Mouse (Mus musculus) heart, embryonic 14.5 days (tissue): ENCODE measurements around the gene Ap1m1. TPM values are rescaled to one million over a fixed set of nuclear protein-coding genes. Genes with fewer than 3 reads are reported as not detected.

Experiments
- ATAC-seq: fragments of 200-750 bp; cut with Nextera tagmentation; 2 replicates; pipeline ENCODE4 v1.8.0; 2017; ENCODE audit warnings: low read depth, moderate TSS enrichment; ENCODE audit not compliant: insufficient number of reproducible peaks, insufficient read depth, low FRiP score
- H3K27ac ChIP-seq, 2 experiments: fragments of 200-500 bp in 1 of 2; fragments of 300-500 bp in 1 of 2; sonication (generic) in 1 of 2; replicated peaks in 1 of 2; 2 replicates each; pipeline ENCODE4 v1.5.1; 2012 to 2014; ENCODE audit warnings: low read depth in 2 of 2, low read length in 2 of 2, control low read depth in 1 of 2, mild to moderate bottlenecking in 1 of 2, mixed read lengths in 1 of 2; ENCODE audit not compliant: control insufficient read depth in 1 of 2, insufficient read depth in 1 of 2
- H3K27me3 ChIP-seq: fragments of 300-500 bp; sonication (generic); 2 replicates; pipeline ENCODE4 v1.6.1; 2014; ENCODE audit warnings: mild to moderate bottlenecking, low read length, control low read depth; ENCODE audit not compliant: control insufficient read depth, insufficient read depth
- H3K36me3 ChIP-seq: fragments of 300-500 bp; sonication (generic); 2 replicates; pipeline ENCODE4 v1.6.1; 2014; ENCODE audit warnings: mild to moderate bottlenecking, control low read depth, low read length, mixed read lengths; ENCODE audit not compliant: control insufficient read depth, insufficient read depth
- H3K4me1 ChIP-seq, 2 experiments: fragments of 200-500 bp in 1 of 2; fragments of 300-500 bp in 1 of 2; sonication (generic) in 1 of 2; 2 replicates each; pipeline ENCODE4 v1.6.1; 2012 to 2014; ENCODE audit warnings: low read length in 2 of 2, control low read depth in 1 of 2, mixed read lengths in 1 of 2; ENCODE audit not compliant: control insufficient read depth in 2 of 2, insufficient read depth in 2 of 2
- H3K4me2 ChIP-seq: fragments of 300-500 bp; sonication (generic); 2 replicates; pipeline ENCODE4 v1.6.1; 2014; ENCODE audit warnings: mild to moderate bottlenecking, low read length
- H3K4me3 ChIP-seq, 2 experiments: fragments of 200-500 bp in 1 of 2; fragments of 300-500 bp in 1 of 2; sonication (generic) in 1 of 2; 2 replicates each; pipeline ENCODE4 v1.5.1; 2012 to 2014; ENCODE audit warnings: low read length in 2 of 2, mild to moderate bottlenecking in 2 of 2, control low read depth in 1 of 2, low read depth in 1 of 2, moderate library complexity in 1 of 2; ENCODE audit not compliant: control insufficient read depth in 1 of 2, insufficient read depth in 1 of 2
- H3K9ac ChIP-seq: fragments of 300-500 bp; sonication (generic); 2 replicates; pipeline ENCODE4 v1.6.1; 2014; ENCODE audit warnings: mild to moderate bottlenecking, low read length
- H3K9me3 ChIP-seq: fragments of 300-500 bp; sonication (generic); 2 replicates; pipeline ENCODE4 v1.6.1; 2016; ENCODE audit warnings: low read length, control low read depth; ENCODE audit not compliant: control insufficient read depth
- WGBS: fragments of 180-500 bp; shearing (Covaris S2); extraction: QIAGEN DNeasy Blood & Tissue Kit; methylation state at CpG from one replicate; pipeline ENCODE4 v1.1.7; 2014; 5-methylcytosine and 5-hydroxymethylcytosine counted together
- polyA plus RNA-seq: library from polyadenylated mRNA; unstranded; fragments of >200 nt; fragmentation: Nextera tagmentation; extraction: Ambion mirVana; gene quantifications from 2 replicates; pipeline ENCODE4 v1.2.1, GENCODE M21; 2014

Gene Ap1m1
- polyA plus RNA-seq, 1 experiment from 2014 or later: 108 TPM

DNA sequence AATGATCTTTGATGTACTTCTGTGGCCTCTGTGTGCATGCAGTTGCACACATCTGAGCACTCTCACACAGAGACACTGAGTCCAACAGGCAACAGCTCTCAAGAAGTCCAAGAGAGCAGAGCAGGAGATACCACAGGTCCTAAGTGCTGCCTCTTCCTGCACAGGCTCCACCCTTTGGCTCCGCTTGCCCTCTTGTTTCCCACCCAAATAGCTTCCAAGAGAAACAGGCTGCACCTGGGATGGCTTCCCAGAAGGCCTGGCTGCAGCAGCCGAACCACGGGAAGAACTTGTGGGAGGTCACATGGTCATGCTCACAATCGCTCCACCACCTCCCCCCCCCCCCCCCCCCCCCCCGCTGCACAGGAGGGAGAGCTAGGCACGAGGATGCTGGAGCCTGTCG lies 25.5 kb downstream of the Ap1m1 start:
- Histone ChIP-seq H3K27ac (no peak overlapping the region), H3K4me1 (peaks cover 15 to 17% of the 10 kb centered on the region in 2 experiments), H3K4me3 (no peak overlapping the region), H3K9ac (no peak overlapping the region), H3K36me3 (no peaks in the 10 kb centered on the region), H3K27me3 (no peaks in the 10 kb centered on the region), H3K4me2 (no peak overlapping the region), H3K9me3 (no peaks in the 10 kb centered on the region)
- WGBS: 52% methylated on average over 6 of the region's 7 CpGs
- ATAC-seq: no peak

GRCm38 (mm10) chr8:72266671-72267070 lies 26.9 kb downstream of the Ap1m1 start:
- no peak overlapping the region for H3K9ac ChIP-seq
- ATAC-seq: no peak
- H3K36me3 ChIP-seq: no peaks in the 10 kb centered on the region
- no peak overlapping the region for H3K27ac ChIP-seq
- H3K9me3 ChIP-seq: no peaks in the 10 kb centered on the region
- H3K4me2 ChIP-seq: no peak overlapping the region
- H3K4me1 ChIP-seq: peaks cover 6 to 10% of the 10 kb centered on the region in 2 experiments
- H3K27me3 ChIP-seq: no peaks in the 10 kb centered on the region
- H3K4me3 ChIP-seq: no peak overlapping the region

- Histone ChIP-seq H3K27me3 (no peaks in the 10 kb centered on the region), H3K9me3 (no peaks in the 10 kb centered on the region), H3K27ac (no peak overlapping the region), H3K4me2 (no peak overlapping the region), H3K4me3 (no peak overlapping the region), H3K4me1 (peaks cover 6 to 10% of the 10 kb centered on the region in 2 experiments), H3K9ac (no peak overlapping the region), H3K36me3 (no peaks in the 10 kb centered on the region)
- 98% methylated on average over 8 of the region's 8 CpGs for WGBS
- ATAC-seq: no peak
Measured at GRCm38 (mm10) chr8:72267106-72267505, 27.3 kb downstream of the Ap1m1 start.

DNA sequence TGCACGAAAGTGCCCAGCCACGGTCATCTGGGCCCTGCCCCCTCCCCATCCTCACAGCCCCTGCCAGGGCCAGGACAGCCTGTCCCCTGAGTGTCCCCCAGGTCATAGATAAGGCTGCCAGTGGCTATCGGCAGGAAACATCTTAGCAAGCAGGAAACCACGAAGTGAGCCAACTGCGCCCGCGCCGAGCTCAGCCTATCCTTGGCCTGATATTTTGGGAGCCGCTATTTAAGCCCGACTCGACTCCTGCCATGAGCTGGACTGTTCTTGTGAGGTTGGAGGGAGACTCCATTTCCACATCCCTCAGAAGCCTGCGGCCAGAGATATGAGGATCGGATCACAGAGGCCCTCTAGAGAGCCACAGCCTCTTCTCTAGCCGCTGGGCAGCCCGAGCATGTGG lies 28.5 kb downstream of the Ap1m1 start:
- WGBS: 22% methylated on average over 15 of the region's 15 CpGs
- Histone ChIP-seq H3K4me2 (peak overlapping the region; percentile 47), H3K4me3 (no peak overlapping the region), H3K27me3 (no peaks in the 10 kb centered on the region), H3K36me3 (no peaks in the 10 kb centered on the region), H3K27ac (peak overlapping the region; percentile 83 to 87), H3K4me1 (peaks cover 6 to 10% of the 10 kb centered on the region in 2 experiments), H3K9ac (peak overlapping the region; percentile 45), H3K9me3 (no peaks in the 10 kb centered on the region)
- ATAC-seq: peak; percentile 86

DNA sequence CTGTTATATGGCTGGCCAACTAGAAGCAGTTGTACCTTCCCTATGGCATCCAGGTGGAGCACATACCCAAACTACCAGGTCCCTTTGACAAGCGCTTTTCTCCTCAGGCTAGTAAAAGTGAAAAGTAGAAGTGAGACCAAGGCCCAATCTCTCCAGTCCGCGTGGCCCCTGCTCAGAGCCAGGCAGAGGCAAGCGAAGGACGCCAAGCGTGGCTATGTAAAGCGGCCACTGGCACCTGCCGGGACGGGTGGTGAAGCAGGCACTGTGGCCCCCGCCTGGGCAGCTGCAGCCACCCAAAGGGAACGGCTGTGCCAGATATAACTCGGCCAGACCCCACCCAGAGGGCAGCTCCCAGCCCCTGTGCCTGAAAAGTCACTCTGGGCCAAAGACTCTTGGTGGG lies 30.8 kb downstream of the Ap1m1 start:
- Histone ChIP-seq H3K27ac (no peak overlapping the region), H3K36me3 (no peaks in the 10 kb centered on the region), H3K4me3 (no peak overlapping the region), H3K4me2 (no peak overlapping the region), H3K27me3 (no peaks in the 10 kb centered on the region), H3K4me1 (peaks cover 6 to 10% of the 10 kb centered on the region in 2 experiments), H3K9ac (no peak overlapping the region), H3K9me3 (no peaks in the 10 kb centered on the region)
- no peak for ATAC-seq
- WGBS: 85% methylated on average over 12 of the region's 12 CpGs

DNA sequence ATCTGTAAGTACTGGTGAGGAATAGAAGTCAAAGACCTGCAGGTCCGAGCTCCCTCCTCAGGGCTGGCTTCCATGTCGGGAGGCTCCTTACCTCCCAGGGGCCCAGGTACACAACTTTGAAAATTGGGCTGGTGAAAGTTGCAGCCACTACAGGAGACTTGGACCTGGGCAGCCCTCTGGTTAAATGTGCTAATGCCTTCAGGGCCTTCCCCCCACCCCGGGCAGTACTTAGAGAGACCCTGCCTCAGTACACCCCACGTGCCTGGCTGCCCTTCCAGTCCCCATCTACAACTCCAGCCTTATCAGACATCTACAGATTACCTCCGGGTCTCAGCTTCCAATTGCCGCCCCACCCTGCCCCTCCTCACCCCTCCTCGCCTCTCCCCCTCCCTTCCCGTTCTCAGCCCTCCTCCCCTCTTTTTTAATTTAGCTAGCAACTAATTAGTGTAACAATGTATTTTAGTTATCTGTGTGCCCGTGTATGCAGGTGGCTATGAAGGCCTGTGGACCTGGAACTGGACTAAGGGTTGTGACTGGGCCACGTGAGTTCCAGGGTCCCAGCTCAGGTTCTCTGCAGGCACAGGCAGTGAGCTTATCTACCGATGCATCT lies 31.3 kb downstream of the Ap1m1 start:
- Histone ChIP-seq H3K9me3 (no peaks in the 10 kb centered on the region), H3K4me1 (peaks cover 6 to 10% of the 10 kb centered on the region in 2 experiments), H3K9ac (no peak overlapping the region), H3K4me3 (no peak overlapping the region), H3K36me3 (no peaks in the 10 kb centered on the region), H3K27ac (no peak overlapping the region), H3K4me2 (no peak overlapping the region), H3K27me3 (no peaks in the 10 kb centered on the region)
- ATAC-seq: no peak
- WGBS: 60% methylated on average over 11 of the region's 11 CpGs

DNA sequence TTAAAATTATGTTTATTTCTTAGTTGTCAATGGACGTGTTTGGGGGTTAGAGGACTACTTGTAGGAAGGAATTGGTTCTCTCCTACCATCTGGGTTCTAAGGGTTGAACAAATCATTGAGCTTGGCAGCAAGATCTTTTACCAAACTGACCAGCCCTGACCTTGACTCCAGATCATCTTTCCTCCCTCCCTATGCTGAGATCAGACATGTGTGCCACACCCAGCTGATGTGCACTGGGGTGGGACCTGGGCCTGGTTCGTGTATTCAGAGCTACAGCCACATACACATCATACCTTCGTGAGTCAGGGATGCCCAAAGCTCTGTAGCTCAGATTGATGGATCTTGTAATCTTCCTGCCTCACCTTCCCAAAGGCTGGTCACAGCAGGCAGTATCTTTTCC lies 31.9 kb downstream of the Ap1m1 start:
- Histone ChIP-seq H3K4me2 (no peak overlapping the region), H3K27ac (no peak overlapping the region), H3K9ac (no peak overlapping the region), H3K9me3 (no peaks in the 10 kb centered on the region), H3K36me3 (no peaks in the 10 kb centered on the region), H3K4me1 (peaks cover 6 to 10% of the 10 kb centered on the region in 2 experiments), H3K4me3 (no peak overlapping the region), H3K27me3 (no peaks in the 10 kb centered on the region)
- no peak for ATAC-seq
- WGBS: 69% methylated on average over 3 of the region's 3 CpGs

DNA sequence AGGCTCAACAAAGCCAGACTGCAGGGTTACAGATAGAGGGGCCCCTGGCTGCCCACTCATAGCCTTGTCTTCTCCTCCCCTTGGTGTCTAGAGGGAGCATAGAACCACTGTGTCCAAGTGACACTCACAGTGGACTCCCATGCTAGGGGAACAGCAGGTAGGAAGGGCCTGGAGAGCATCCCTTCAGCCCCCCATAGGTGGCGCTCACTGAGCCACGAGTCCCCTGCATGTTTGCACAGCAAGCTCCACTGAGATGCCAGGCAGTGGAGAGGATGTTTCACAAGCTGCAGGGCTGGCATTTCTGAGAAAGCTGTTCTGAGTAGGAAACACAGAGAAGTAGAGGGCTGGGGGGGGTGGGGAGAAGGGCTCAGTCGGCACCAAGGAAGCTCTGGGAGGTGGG lies 32.5 kb downstream of the Ap1m1 start:
- Histone ChIP-seq H3K4me3 (no peak overlapping the region), H3K9me3 (no peaks in the 10 kb centered on the region), H3K36me3 (no peaks in the 10 kb centered on the region), H3K27me3 (no peaks in the 10 kb centered on the region), H3K4me2 (no peak overlapping the region), H3K9ac (no peak overlapping the region), H3K4me1 (peaks cover 6 to 13% of the 10 kb centered on the region in 2 experiments), H3K27ac (no peak overlapping the region)
- no peak for ATAC-seq
- 15% methylated on average over 3 of the region's 3 CpGs for WGBS
